Mouse (Mus musculus): ENCODE measurements around the gene Myocd.

GRCm38 (mm10) chr11:65186974-65187373, 82.8 kb downstream of the Myocd start:
- TF ChIP-seq POLR2A (IDR thresholded peaks at IDR 0.05; ENCODE audit: insufficient read depth, low read length) (no peak), EP300 (IDR thresholded peaks at IDR 0.05; ENCODE audit: insufficient read depth, low read depth, low read length) (no peak)
